Mouse (Mus musculus) lung, postnatal 10 days (tissue): ENCODE results near the gene Otud3.
"Not testable (repeated sequence)": the region's sequence is repeated elsewhere in the genome, so short reads cannot be mapped to it uniquely, and the experiment has no call there.

Source experiments
- DNase-seq: peaks from one replicate; pipeline ENCODE4 v3.0.0; 2021

The Otud3 gene

DNA sequence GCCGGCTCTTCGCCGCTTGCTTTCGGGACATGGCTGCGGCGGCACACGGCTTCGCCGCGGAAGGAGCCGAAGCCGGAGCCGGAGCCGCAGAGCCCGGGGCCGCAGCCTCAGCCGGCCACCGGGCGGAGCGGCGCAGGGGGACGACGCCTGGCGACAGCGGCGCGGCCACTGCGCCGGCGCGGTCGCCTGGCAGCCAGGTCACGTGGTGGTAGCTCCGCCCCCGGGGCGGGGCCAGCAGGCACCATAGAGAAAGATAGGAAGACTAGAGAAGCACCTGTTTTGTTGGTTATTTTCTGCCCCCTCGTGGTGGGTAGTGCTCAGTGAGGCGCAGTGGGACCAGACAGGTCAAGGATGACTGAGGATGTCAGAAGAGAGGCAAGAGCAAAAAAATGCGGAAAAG lies at the start of gene Otud3:
Gene Otud3 (minus strand): TSS at position 149 of the 400 bp plus-strand sequence.
- DNase-seq = peak; percentile 97

DNA sequence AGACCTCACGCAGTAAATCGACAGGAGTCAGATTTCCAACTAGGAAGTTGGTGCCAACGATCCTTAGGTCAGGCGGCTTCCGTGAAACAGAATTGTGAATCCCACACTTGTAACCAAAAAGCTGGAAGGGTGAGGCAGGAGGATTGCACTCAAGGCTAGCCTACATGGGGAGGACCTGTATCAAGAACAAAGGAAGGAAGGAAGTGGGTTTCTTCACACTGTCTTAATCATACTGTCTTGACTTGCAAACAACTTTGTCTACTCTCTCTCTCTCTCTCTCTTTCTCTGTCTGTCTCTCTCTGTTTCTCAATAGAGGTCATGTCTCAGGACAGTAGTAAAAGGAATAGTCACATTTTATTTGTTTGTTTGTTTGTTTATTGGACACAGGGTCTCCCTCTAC lies 49.0 kb upstream of the Otud3 start:
- DNase-seq = no peak

DNA sequence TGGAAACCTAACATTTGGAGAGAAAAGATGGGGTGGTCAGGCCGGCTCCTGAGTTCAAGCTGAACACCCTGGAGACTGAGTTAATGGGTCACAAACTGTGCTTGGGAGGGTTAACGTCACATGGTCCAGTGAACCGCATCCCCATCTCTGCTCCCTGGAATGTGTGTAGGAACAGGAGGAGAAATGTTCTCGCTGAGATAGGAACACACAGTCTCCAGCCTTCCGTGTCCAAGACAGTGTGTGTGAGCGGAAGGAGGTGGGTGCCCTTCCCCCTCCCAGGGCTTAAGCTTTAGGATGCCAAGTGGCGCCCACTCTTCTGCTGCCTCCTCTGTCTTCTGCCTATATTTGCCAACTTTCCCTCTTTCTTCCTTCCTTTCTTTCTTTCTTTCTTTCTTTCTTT lies 46.2 kb upstream of the Otud3 start:
- no peak for DNase-seq

DNA sequence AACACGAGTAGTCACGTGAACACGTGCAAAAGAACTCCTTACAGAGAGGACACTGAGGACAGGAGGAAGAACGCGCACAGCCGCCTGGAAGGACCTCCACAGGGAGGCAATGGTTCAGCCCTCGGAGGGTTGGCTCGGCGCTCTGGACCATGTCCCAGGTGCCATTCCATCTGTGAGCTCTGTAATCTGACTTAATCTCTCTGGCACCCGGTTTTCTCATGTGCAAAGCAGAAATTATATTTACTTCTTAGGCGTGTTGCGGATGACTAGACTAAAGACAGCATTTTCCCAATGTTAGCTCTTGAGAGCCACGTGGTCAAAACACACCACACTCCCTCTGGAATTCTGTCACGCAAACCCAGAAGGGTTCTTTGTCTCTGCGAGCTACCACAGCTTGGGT lies 45.4 kb upstream of the Otud3 start:
- no peak for DNase-seq

DNA sequence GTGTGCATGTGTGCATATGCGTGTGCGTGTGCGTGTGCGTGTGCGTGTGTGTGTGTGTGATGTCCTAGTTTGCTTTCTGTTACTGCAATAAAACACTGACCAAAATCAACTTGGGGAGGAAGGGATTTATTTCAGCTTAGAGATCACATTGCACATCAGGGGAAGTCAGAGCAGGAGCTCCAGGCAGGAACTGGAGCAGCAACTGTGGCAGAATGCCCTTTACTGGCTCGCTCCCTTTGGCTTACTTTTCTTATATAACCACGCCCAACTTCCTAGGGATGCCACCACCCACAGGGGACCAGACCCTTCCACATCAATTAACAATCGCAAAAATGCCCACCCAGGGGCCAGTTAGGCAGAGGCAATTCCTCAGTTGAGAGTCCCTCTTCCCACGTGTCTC lies 44.9 kb upstream of the Otud3 start:
- DNase-seq = no peak

DNA sequence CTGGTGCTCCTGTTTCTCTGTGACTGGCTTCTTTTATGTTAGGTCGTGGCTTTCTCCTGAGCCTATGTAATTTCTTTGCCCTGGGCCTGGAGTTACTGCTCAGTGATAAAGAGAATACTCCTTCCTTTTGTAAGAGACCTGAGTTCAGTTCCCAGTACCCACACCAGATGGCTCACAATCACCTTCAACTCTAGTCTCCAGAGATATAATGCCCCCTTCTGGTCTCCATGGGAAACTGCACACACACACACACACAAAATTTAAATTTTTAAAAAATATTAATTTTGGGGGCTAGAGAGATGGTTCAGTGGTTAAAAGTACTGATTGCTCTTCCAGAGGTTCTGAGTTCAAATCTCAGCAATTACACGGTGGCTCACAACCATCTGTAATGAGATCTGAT lies 34.5 kb upstream of the Otud3 start:
- DNase-seq = no peak

DNA sequence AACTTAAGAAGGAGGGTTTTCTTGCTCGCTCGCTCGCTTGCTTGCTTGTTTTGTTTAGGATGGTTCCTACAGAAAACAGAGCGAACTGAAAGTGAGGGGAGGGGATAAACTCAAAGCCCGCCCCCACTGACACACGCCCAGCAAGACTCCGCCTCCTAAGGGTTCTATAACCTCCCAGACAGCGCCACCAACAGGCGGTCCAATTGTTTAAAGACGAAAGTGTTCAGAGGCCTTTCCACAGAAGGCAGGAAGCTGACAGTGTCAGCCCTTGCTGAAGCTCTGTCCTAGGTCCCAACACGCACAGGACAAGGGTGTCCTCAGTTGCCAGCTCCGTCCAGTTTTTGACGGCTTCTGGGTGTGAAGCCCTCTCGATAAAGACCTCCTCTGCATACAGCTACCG lies 30.0 kb upstream of the Otud3 start:
- peak; percentile 94 for DNase-seq

DNA sequence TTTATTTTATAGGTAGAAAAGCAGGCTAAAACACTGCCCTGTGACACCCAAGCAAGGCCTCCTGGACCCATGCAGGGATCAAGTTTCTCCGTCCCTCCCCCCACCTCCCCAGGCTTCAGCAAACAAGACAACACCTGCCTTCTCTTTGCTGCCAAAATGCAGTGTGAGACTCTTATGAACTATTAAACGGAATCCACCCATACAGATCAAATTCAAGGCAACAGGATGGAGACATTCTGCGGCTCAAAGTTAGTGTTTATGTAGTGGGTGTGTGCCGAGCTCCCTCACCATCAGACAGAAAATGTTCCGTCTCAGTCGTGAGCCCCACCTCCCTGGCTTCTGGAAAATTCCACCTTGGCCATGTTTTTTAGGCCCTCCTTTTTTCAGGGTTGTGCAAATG lies 28.2 kb upstream of the Otud3 start:
- no peak for DNase-seq

DNA sequence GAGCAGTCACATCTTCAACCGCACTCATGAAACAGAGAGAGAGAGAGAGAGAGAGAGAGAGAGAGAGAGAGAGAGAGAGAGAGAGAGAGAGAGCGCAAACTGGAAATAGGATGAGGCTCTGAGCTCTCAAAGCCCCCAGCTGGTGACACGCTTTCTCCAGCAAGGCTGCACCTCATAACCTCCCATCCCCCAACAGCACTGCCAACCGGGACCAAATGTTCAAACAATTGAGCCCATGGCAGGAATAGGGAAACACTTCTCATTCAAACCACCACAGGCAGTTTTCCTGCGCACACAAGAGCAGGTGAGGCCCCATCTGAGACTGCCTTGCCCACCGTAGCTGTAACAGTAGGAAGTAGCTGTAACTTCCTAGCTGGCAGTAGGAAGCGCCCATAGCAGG lies 27.7 kb upstream of the Otud3 start:
- DNase-seq = peak; percentile 18

DNA sequence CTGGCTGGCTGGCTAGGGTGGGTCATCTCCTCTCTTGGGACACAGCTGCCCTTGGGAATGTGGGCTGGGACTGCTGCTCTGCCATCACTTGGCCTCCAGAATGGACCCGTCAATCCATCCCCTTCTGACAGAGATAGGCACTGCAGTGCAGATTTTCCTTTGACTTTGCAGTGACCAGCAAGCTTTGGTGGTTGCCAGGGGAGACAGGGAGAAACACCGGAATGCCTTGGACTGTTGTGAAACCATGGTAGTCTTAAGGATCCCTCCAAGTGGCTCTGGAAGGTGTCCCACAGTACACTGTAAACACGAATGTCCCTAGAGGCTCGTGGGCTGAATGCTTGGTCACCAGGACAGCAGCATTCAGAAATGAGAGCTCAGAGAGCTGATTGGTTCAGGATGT lies 25.7 kb upstream of the Otud3 start:
- peak; percentile 84 for DNase-seq

DNA sequence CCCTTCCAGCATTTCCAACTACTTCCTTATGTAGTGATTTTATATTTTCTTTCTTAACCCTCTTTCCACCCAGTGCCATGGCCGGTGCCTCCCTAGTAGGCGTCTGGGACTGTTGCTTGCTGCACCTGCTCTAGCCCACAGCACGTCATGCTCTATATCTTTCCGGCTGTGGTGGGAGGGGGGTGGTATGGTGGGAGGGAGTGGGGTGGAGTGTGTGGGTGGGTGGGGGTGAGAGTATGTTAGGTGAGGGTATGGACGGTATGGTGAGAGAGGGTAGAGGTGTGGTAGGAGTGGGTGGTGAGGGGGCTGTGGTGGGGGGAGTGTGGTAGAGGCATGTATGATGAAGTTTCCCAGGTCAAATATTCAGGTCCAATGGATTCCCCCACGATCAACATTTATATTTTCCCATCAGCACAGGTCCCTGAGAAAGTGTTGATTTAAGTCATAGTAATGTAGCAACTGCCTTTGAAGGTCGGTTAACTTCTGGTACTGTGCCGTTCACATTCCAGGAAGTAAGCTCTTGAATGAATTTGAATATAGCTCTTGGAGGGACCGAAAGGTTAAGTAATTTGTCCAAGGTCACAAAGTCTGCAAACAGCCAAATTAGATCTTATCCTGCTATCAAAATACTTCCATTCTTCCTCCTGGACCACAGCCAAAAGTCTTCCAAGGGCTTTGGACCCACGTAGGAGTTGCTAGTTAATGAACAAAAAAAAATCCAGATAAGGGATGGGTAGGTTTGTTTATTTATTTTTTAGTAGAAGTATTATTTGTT lies 24.9 kb upstream of the Otud3 start:
- peak; percentile 61 for DNase-seq

DNA sequence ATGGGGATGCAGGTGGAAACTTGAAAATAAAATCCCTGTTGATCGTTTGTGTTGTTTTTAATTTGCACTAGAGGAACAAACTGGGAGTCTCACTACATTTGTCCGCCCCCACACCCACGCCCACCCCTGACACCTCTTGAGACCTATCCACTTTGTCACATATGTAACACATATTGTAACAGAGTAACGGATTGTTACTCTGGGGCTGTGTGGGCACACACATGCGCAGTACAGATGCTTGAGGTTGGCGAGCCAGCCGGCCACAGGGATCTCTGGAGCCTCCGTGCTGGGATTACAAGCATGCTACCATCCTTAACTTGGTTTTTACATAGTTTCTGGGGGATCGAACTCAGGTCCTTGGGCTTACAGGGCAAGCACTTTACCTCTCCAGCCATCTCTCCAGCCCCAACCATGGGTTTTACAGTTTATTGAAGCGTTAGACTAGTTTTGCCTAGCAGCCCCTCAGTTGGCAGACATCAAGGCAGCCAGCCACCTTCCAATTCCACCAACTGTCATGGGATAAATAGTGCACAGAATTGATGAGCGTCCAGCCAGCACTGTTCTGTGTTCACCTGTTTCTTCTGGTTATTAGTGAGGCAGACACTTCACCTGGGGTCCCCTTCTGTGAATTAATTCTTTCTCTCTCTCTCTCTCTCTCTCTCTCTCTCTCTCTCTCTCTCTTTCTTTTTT lies 20.9 kb upstream of the Otud3 start:
- no peak for DNase-seq

DNA sequence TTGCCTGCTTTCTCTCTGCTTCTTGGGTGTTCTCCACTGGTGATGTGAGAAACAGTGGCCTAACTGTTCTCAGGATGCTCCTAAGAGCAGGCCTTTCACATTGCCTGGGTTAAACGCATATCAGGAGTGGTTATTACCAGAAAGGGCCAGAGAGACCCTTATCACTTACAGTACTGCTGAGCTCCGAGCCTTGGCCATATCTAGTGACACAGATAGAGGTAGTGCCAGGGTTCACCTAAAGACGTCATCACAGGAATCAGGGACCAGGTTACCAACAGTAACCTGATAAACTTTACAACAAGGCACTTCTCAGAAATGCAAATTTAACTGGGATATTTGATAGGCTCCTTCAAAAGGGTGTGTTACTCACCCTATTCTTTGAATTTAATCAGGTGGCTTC lies 20.1 kb upstream of the Otud3 start:
- DNase-seq = no peak

DNA sequence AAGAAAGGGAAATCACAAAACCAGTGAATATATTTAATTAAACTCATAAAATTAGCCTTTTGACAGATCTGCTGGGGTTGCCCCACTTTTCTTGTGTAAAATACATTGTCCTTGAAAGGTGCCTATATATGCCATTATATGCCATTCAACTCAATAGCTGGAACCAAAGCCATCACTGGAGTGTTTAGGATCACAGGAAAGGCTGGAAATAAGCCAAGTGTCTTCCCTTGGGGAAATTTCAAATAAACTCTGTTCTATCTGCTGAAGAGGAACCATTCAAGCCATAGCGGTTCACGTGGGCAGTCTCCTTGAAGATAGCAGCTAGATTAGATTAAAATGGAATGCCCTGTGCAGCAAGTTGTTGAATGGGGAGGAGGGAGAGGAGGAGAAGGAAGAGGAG lies 11.8 kb upstream of the Otud3 start:
- no peak for DNase-seq

DNA sequence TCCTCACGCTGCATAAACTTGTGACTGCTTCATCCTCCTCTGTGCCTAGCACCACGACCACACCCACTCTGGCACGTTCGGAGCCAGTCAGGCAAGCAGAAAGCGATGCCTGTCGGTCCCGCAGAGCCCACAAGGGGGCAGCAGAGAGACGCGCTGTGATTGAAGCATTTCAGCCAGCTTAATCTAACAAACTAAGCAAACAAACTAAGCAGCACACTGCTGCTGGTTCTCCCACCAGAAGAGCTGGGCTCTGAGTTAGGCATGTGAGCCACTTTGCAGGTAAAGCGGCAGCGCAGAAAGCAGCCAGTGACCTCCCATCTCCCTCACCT lies 8.3 kb upstream of the Otud3 start:
- DNase-seq = peak; percentile 98

DNA sequence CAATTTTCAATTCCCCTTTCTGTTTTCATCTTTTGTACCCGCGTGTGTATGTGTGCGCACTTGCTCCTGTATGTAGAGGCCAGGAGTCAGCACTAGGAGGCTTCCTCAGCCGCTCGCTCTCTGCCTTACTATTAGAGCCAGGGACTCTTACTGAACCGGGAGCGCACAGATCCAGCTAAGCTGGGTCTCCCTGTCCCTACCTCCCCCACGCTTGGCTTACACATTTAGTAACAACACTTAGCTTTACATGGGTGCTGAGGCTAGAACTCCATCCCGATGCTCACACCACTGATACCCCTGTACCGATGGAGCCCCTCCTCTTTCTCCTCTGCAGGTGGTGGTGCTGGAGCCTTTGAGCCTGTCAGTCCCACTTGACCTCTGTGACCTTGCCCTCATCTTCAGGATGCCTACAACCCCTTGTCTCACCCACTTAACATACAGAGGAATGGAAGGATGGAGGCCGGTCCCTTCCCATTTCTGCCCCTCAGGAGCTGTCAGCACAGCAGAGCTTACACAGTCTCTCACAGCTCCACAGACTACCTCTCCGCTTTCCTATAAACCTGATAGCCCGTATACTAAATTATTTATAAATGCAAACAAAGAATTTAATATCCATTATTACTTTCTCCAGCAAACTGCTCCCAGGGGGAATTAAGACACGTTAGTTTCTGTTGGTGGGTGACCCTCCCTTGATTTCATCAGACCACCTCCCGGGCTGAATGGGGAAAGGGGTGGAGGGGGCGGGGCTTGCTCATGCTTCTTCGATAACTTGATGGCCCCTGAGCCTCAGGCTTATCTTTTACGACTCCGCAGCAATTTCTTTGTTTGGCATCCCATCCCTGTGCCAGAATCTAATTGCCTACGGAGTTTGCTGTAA lies 7.7 kb upstream of the Otud3 start:
- DNase-seq = no peak

DNA sequence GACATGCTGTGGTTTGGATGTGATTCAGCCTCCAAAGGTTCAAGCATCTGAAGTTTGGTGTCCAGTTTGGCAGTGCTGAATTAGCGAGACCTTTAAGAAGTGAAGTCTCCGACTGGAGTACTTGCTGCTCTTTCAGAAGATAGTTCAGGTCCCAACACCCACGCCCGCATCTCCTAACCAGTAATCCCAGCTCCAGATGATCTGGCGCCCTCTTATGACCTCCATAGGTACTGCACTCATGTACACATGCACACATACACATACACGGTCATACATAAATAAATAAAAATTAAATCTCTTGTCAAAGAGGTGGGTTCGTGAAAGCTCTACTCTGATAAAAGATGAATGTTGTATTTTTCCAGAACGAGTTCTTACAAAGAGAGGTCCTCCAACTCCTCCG lies 3.5 kb upstream of the Otud3 start:
- no peak for DNase-seq

DNA sequence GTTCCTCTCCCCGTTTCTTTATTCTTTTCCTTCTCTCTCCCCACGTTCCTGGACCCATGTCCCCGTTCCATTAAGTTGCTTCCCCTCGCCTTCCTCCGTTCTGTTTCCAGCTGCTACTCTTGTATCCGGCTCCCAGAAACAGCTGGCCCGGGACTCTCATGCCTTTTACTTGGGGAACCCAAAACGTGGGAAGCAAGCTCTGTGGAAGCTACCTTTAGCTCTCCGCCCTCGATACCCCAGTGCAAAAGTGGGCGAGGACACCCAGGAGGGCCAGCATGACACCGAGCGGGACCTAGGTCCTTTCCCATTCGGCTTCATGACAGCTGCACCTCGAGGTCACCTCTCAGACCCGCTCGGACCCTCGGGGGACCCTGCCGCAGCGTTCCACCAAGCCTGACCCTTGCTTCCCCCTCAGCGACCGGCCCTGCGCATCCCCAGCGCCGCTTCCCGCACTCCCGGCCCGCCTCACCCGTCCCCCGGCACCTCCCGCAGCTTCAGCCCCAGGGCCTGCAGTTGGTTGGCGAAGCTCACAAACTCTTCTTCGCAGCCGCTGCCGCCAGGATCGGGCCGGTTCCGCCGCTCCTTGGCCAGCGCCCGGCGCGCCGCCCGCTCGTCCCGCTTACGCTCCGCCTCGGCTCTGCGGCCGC lies 481 bp downstream of the Otud3 start:
- peak; percentile 55 for DNase-seq

DNA sequence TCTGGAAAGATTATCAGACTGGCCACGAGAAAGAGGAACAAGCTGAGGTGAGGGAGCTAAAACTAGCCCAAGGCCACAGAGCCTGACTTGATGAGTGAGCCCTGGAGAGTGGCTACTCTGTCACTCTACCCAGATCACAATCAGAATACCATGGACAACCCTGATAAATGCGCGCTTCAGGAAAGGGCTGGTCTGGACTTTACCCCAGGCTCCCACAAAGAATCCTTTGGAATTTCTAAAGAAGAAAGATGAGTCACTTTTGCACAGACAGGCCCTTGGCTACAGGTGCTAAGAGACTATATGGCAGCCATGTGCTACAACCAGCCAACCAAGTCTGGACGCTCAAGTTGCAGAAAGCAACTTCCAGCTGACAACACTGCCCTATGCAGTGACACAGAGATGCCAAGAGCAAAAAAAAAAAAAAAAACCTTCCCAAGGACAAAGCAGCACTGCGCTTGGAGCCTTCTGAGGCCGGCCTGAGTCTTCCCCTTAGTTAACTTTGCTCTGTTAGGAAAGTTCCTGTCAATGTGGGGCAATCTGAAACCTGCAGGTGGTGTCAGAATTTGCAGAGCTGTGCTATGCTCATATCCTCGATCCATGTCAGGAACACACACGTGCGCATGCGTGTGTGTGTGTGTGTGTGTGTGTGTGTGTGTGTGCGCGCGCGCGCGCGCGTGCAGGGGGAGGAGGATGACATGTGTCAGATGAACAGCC lies 8.0 kb downstream of the Otud3 start:
- DNase-seq = no peak

DNA sequence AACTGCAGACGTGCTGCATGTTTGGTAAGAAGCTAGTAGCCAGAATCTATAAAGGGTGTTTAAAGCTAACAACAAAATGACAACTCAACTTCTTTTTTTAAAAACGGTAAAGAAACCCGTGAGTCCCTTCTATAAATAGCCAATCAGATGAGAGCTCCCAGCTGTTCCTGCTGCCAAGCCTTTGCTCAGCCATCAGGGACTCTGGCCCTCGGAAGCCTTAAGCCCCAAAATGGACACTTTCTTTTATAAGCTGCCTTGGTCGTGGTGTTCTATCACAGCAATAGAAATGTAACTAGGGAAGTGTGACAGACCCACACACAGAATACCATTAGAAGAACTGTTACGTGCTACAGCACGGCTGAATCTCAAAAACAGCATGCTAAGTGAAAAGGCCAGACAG lies 14.4 kb downstream of the Otud3 start:
- no peak for DNase-seq

DNA sequence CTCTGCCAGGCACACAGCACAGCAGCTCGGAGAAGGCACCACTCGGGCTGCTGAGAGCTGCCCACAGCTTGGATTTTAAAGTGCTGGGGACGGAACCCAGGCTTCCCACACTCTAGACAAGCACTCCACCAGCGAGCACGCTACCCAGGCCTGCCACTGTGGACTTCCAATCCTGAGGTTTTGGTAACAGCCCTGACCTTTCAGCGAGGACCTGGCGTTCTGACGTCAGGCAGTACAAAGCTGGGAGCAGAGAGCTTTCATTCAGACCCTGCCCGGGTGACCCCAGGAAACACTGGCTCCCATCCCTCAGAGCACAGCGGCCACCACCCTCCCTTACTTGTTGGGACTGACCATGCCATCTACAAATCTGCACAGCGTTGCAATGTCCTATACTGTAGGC lies 20.0 kb downstream of the Otud3 start:
- DNase-seq = not testable (repeated sequence)

DNA sequence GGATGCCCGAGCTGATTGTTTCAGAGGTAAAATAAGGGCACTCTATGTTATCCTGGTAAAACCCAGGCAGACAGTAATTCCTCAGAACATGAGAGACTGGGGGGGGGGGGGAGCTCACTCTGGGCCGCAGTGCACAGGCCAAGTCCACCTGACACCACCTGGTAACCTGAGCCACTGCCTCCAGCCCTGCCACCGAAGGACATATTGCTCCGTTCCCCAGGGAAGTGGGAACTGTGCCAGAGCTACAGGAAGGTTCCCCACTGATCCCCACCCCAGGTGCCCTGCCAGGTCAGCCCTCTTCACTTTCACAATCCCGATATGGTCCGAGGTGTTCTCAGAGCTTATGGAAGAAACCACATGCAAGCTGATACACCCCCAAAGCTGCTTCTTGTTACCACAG lies 21.1 kb downstream of the Otud3 start:
- DNase-seq = peak; percentile 29

DNA sequence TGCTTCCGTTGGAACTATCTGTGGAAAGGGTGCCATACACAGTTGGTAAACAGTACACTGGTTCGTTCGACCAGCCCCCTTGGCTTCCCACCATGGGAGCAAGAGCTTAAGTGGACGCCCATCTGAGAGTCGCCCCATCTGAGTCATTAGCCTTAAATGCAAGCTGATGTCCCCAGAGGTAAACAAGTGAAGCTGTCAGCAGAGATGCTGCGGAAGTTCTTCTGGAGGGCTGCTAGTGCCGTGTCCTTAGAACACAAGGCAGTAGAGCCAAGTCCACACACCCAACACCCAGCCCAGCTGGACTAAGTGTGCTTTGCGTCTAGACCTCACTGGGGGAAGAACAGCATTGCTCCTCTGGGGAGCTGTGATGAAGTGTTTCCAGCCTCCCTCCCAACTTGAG lies 24.1 kb downstream of the Otud3 start:
- peak; percentile 65 for DNase-seq
